Mouse (Mus musculus) liver, adult 2 months (tissue): ENCODE data around the gene Gm49630.
"Not testable (repeated sequence)": the region's sequence is repeated elsewhere in the genome, so short reads cannot be mapped to it uniquely, and the experiment has no call there.

ENCODE experiments used
- CTCF ChIP-seq: fragments of 200-500 bp; IDR thresholded peaks from 2 replicates; pipeline ENCODE4 v1.5.1; 2011; ENCODE audit warnings: low read depth, low read length, control low read depth
- POLR2A ChIP-seq: fragments of 200-500 bp; IDR thresholded peaks from 2 replicates; pipeline ENCODE4 v1.6.1; 2011; ENCODE audit warnings: low read length, control low read depth; ENCODE audit not compliant: insufficient read depth; ENCODE audit errors: extremely low read depth

DNA sequence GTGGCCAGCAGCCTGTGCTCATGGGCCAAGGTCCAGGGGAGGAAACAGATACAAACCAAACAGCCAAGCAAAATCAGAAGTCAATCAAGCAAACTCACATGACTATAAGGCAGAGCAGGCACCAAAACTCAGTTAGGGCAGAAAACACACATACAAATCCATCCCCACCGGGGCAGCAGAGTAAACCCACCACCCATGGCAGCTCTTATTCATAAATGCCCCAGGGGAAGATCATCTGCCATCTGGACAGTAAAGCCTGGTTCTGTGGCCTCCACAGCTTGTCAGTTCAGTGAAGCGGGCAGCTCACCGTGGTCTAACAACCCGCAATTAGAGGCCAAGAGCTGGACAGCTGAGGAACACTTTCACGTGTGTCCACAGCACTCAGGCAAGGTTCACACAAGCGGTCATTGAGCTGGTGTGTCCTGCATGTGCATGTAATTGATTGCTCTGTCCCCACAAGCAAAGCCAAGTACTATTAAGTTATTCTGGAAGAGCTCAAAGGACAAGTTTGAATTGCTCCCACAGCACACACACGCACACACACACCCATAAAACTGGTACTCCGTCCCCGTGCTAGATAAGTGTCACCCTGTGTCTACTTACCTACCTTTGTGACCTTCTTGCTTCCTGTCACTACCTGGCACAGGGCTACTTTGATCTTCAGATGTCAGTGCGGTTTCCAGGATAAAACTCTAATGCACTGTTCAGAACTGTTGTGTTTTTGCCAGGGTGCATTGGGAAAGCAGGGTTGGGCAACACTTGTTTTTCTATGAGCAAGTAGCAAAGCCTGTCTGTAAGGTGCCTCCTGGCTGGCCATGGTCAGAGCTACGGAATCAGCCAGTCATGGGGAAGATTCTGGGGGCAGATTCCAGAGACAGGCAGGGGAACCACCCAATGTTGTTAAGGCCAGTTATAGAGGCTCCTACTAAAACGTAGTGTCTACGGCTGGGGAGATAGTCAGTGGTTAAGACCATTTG is 11.7 kb upstream of the Gm49630 start:
- not testable (repeated sequence) for TF ChIP-seq POLR2A, CTCF
